In genomic region chr4:143300113-143300688, GRCm38 (mm10) we compare ENCODE assay signal across 11 mouse cellular contexts. TPM values are rescaled to one million over a fixed set of nuclear protein-coding genes. Genes with fewer than 3 reads are reported as not detected.
DNase-seq lines count a peak whose midpoint lies in the region; ATAC-seq lines count a peak whose summit lies in the region.
"Had no signal": no experiment of that assay in that cellular context is flagged by ENCODE, and none has a peak within 500 bp of the region (broad histone marks: within the 10 kb centered on the region; RNA-seq: fewer than 3 reads in every experiment).

No protein-coding gene starts in this region.

- H3K27ac ChIP-seq in heart, embryonic 16.5 days (ENCODE audit: low read length), result no peak overlapping the region
- H3K27ac ChIP-seq in hindbrain, embryonic 11.5 days (ENCODE audit: low read depth, low read length), result no peak overlapping the region
- H3K27ac ChIP-seq in midbrain, embryonic 13.5 days, result no peak overlapping the region

- 8% methylated on average over 12 of the region's 12 CpGs for WGBS in heart, embryonic 16.5 days
- 7% methylated on average over 12 of the region's 12 CpGs for WGBS in hindbrain, embryonic 11.5 days
- WGBS in midbrain, embryonic 13.5 days, result 6% methylated on average over 12 of the region's 12 CpGs

- H3K36me3 ChIP-seq in heart, embryonic 16.5 days (ENCODE audit: control insufficient read depth, insufficient read depth), result no peaks in the 10 kb centered on the region
- H3K36me3 ChIP-seq in hindbrain, embryonic 11.5 days (ENCODE audit: control insufficient read depth, insufficient read depth, low read length), result no peaks in the 10 kb centered on the region
- no peaks in the 10 kb centered on the region for H3K36me3 ChIP-seq in midbrain, embryonic 13.5 days

- intact Hi-C loops in heart, postnatal 14 days (cut with DNase I), result no loop called here
- intact Hi-C loops in left cerebral cortex, postnatal 4 days (cut with DNase I), result loop anchor here (10.0 kb wide), 1 partner anchor 1145 kb away; no protein-coding TSS in a partner anchor

- H3K9me3 ChIP-seq in heart, embryonic 16.5 days (replicated peaks; ENCODE audit: control insufficient read depth, low read length), result no peaks in the 10 kb centered on the region
- no peaks in the 10 kb centered on the region for H3K9me3 ChIP-seq in hindbrain, embryonic 11.5 days (ENCODE audit: control insufficient read depth, low read length)
- no peaks in the 10 kb centered on the region for H3K9me3 ChIP-seq in midbrain, embryonic 13.5 days

- H3K4me2 ChIP-seq in heart, embryonic 16.5 days (ENCODE audit: low read depth, low read length), result peak overlapping the region; percentile 66
- H3K4me2 ChIP-seq in hindbrain, embryonic 11.5 days (replicated peaks; ENCODE audit: low read depth, low read length), result peak overlapping the region; percentile 66
- peak overlapping the region; percentile 62 for H3K4me2 ChIP-seq in midbrain, embryonic 13.5 days (replicated peaks)

- peak overlapping the region; percentile 51 for H3K4me3 ChIP-seq in heart, embryonic 16.5 days (ENCODE audit: low read length)
- peak overlapping the region; percentile 52 for H3K4me3 ChIP-seq in hindbrain, embryonic 11.5 days (ENCODE audit: low read depth, low read length)
- H3K4me3 ChIP-seq in midbrain, embryonic 13.5 days (replicated peaks), result peak overlapping the region; percentile 45

- peaks cover 20% of the 10 kb centered on the region for H3K4me1 ChIP-seq in heart, embryonic 16.5 days (ENCODE audit: control insufficient read depth, insufficient read depth, low read length)
- H3K4me1 ChIP-seq in hindbrain, embryonic 11.5 days (replicated peaks; ENCODE audit: control insufficient read depth, insufficient read depth, low read length), result peaks cover 2% of the 10 kb centered on the region; the same call in 1 of the 2 replicates
- peaks cover 53% of the 10 kb centered on the region for H3K4me1 ChIP-seq in midbrain, embryonic 13.5 days (replicated peaks)

- no peak overlapping the region; the same call in 1 of the 2 replicates for H3K9ac ChIP-seq in heart, embryonic 16.5 days (ENCODE audit: low read length)
- H3K9ac ChIP-seq in hindbrain, embryonic 11.5 days (ENCODE audit: low read depth, low read length), result peak overlapping the region; percentile 53
- peak overlapping the region; percentile 28 for H3K9ac ChIP-seq in midbrain, embryonic 13.5 days (replicated peaks)
- H3K9ac ChIP-seq: liver, postnatal 0 days had no signal

- DNase-seq in heart, postnatal 14 days, result no peak
- peak; percentile 20 for DNase-seq in embryo, embryonic 10 days (ENCODE audit: low spot score)
- DNase-seq in hindbrain, embryonic 11.5 days (ENCODE audit: low spot score), result no peak
- no peak for DNase-seq in thymus, adult 18-20 months
- no peak for DNase-seq in left cerebral cortex, postnatal 4 days
- DNase-seq: adrenal gland, postnatal 14 days; kidney, adult 18-20 months; liver, postnatal 0 days had no signal

- peaks cover 10% of the 10 kb centered on the region; the same call in 1 of the 2 replicates for H3K27me3 ChIP-seq in heart, embryonic 16.5 days (ENCODE audit: control insufficient read depth, insufficient read depth, low read length)
- H3K27me3 ChIP-seq in hindbrain, embryonic 11.5 days (ENCODE audit: control insufficient read depth, insufficient read depth, low read length), result no peaks in the 10 kb centered on the region
- H3K27me3 ChIP-seq in midbrain, embryonic 13.5 days, result 0 out of 2 replicates have a peak, but pooled peaks cover 3% of the 10 kb centered on the region

- ATAC-seq in heart, embryonic 16.5 days (replicated peaks; ENCODE audit: extremely low read depth, insufficient read depth, low FRiP score), result no peak
- no peak for ATAC-seq in hindbrain, embryonic 11.5 days (ENCODE audit: low FRiP score)
- no peak for ATAC-seq in midbrain, embryonic 13.5 days
- ATAC-seq in megakaryocyte, adult 5-6 weeks (ENCODE audit: poor library complexity, severe bottlenecking), result no peak
- ATAC-seq: liver, postnatal 0 days had no signal

RNA-seq across cellular contexts. Expression of gene Pdpn, which starts 0.8 kb away (rescaled TPM):
- polyA plus RNA-seq in heart, embryonic 16.5 days (2015; fragmentation: Nextera tagmentation; extraction: Ambion mirVana), result 23.5 and 24.1 TPM in 2 replicates
- total RNA-seq in heart, postnatal 14 days (2021), result 10 to 100 TPM in 1 of 2 experiments, 1 to 10 TPM in 1; 8.8 to 10.5 TPM
- 134 and 135 TPM in 2 replicates for polyA plus RNA-seq in hindbrain, embryonic 11.5 days (2014; fragmentation: Nextera tagmentation; extraction: Ambion mirVana)
- 70.8 and 72.5 TPM in 2 replicates for polyA plus RNA-seq in midbrain, embryonic 13.5 days (2015; fragmentation: Nextera tagmentation; extraction: Ambion mirVana)
- 0.27 and 0.84 TPM in 2 replicates for total RNA-seq in megakaryocyte, adult 5-6 weeks (2015)
- not detected in 2 replicates for total RNA-seq in megakaryocyte, adult 5-6 weeks (2017)
- total RNA-seq in left cerebral cortex, postnatal 4 days (2021), result 10 to 100 TPM; 14.6 to 15.8 TPM

RNA-seq across cellular contexts. Expression of gene Lrrc38, which starts 49.4 kb away (rescaled TPM):
- 0.14 and 0.41 TPM in 2 replicates for polyA plus RNA-seq in heart, embryonic 16.5 days (2015; fragmentation: Nextera tagmentation; extraction: Ambion mirVana)
- under 1 TPM; 0.12 to 0.24 TPM for total RNA-seq in heart, postnatal 14 days (2021)
- 0.51 TPM in 1 of 2 replicates, not detected in the other for polyA plus RNA-seq in hindbrain, embryonic 11.5 days (2014; fragmentation: Nextera tagmentation; extraction: Ambion mirVana)
- polyA plus RNA-seq in midbrain, embryonic 13.5 days (2015; fragmentation: Nextera tagmentation; extraction: Ambion mirVana), result 0.19 and 0.28 TPM in 2 replicates
- not detected in 2 replicates for total RNA-seq in megakaryocyte, adult 5-6 weeks (2015)
- not detected in 2 replicates for total RNA-seq in megakaryocyte, adult 5-6 weeks (2017)
- under 1 TPM in 1 of 2 experiments, not detected in 1; 0.14 TPM for total RNA-seq in left cerebral cortex, postnatal 4 days (2021)
- total RNA-seq: adrenal gland, postnatal 14 days had no signal
- polyA plus RNA-seq: liver, postnatal 0 days had no signal

Comparison
In these comparisons a context has a peak if more than half of its experiments do, and no peak if none do; other contexts are left out.
1. RNA of gene Pdpn, which starts 0.8 kb away (total RNA-seq): 14.6 to 15.8 TPM in left cerebral cortex, postnatal 4 days and 8.8 to 10.5 TPM in heart, postnatal 14 days; 0.27 to 0.84 TPM in megakaryocyte, adult 5-6 weeks; every median in the first group is over 4 times any median in the second.
2. Peak in every context shown above with its lines, with median percentiles within 50 percentile points of each other: H3K4me2 ChIP-seq and H3K4me3 ChIP-seq.